22 mouse cellular contexts compared by ENCODE assay signal in the genomic region with DNA sequence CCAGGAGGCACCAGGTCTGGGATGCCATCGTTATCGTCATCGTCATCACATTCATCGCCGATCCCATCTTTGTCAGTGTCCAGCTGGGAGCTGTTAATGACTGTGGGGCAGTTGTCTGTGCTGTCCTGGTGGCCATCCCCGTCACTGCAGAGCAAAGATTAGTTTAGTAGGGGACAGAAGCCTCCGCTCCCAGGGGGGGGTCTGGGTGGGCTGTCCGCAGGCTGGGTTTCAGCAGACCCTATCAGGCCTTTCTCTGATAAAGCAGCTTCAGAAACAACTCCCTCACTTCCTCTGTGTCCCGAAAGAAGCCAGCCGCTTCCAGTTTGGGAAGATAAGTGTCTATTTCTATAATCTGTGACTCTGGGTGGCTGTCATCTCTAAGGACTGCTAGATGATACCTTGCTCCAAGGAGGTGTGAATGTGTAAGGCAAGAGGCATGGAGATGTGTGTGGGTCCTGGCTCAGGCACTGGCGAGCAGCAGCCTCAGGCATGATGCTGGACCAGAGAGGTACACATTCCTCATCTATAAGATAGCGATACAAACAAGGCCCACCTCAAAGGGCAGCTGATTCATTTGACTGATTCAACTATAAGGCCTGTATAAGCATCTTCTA. TPM values are rescaled to one million over a fixed set of nuclear protein-coding genes. Genes with fewer than 3 reads are reported as not detected.
DNase-seq lines count a peak whose midpoint lies in the region; ATAC-seq and TF ChIP-seq lines count a peak whose summit lies in the region.
"Had no signal": no experiment of that assay in that cellular context is flagged by ENCODE, and none has a peak within 500 bp of the region (broad histone marks: within the 10 kb centered on the region; RNA-seq: fewer than 3 reads in every experiment).

No protein-coding gene starts in this region.

- H3K4me3 ChIP-seq in heart, adult 2 months, result no peak overlapping the region
- no peak overlapping the region for H3K4me3 ChIP-seq in heart, embryonic 13.5 days
- no peak overlapping the region for H3K4me3 ChIP-seq in heart, embryonic 15.5 days
- H3K4me3 ChIP-seq: embryonic facial prominence, embryonic 12.5 days; forebrain, embryonic 15.5 days; hindbrain, embryonic 13.5 days had no signal

- no peaks in the 10 kb centered on the region for H3K27me3 ChIP-seq in heart, adult 2 months (ENCODE audit: control insufficient read depth, insufficient read depth, low read length)
- H3K27me3 ChIP-seq in heart, embryonic 13.5 days (replicated peaks), result peaks cover 57% of the 10 kb centered on the region
- 0 out of 2 replicates have a peak, but pooled peaks cover 3% of the 10 kb centered on the region for H3K27me3 ChIP-seq in heart, embryonic 15.5 days
- H3K27me3 ChIP-seq: embryonic facial prominence, embryonic 12.5 days; forebrain, embryonic 15.5 days; hindbrain, embryonic 13.5 days had no signal

- no peaks in the 10 kb centered on the region for H3K9me3 ChIP-seq in heart, embryonic 13.5 days
- no peaks in the 10 kb centered on the region for H3K9me3 ChIP-seq in heart, embryonic 15.5 days (replicated peaks)
- H3K9me3 ChIP-seq: embryonic facial prominence, embryonic 12.5 days; forebrain, embryonic 15.5 days; hindbrain, embryonic 13.5 days had no signal

- ATAC-seq in heart, embryonic 13.5 days (ENCODE audit: extremely low read depth, insufficient number of reproducible peaks, low FRiP score, low TSS enrichment), result peak; percentile 33; the same call in 1 of the 2 replicates
- ATAC-seq in heart, embryonic 15.5 days (replicated peaks; ENCODE audit: insufficient number of reproducible peaks, insufficient read depth, low FRiP score, low read depth), result peak; percentile 58
- ATAC-seq: forebrain, embryonic 15.5 days; hindbrain, postnatal 0 days had no signal

- peak overlapping the region; percentile 20 for H3K4me2 ChIP-seq in heart, embryonic 13.5 days
- peak overlapping the region; percentile 26 for H3K4me2 ChIP-seq in heart, embryonic 15.5 days
- H3K4me2 ChIP-seq: embryonic facial prominence, embryonic 12.5 days; forebrain, embryonic 15.5 days; hindbrain, embryonic 13.5 days had no signal

- TF ChIP-seq CTCF in heart, adult 2 months (IDR thresholded peaks at IDR 0.05), result peak; percentile 28

- H3K79me2 ChIP-seq in heart, adult 2 months (replicated peaks; ENCODE audit: control insufficient read depth, insufficient read depth, low read length), result no peaks in the 10 kb centered on the region

- no peak for TF ChIP-seq EP300 in heart, adult 2 months (IDR thresholded peaks at IDR 0.05; ENCODE audit: insufficient read depth, low read depth, low read length)

- WGBS in heart, adult 2 months, result 40% methylated on average over 12 of the region's 12 CpGs
- WGBS in heart, embryonic 13.5 days, result 19% methylated on average over 12 of the region's 12 CpGs
- WGBS in heart, embryonic 15.5 days, result 33% methylated on average over 12 of the region's 12 CpGs

- H3K36me3 ChIP-seq in heart, adult 2 months (ENCODE audit: control insufficient read depth, insufficient read depth, low read length), result no peaks in the 10 kb centered on the region
- H3K36me3 ChIP-seq in heart, embryonic 13.5 days, result peaks cover 3% of the 10 kb centered on the region; the same call in 1 of the 2 replicates
- H3K36me3 ChIP-seq in heart, embryonic 15.5 days, result no peaks in the 10 kb centered on the region
- H3K36me3 ChIP-seq: embryonic facial prominence, embryonic 12.5 days; forebrain, embryonic 15.5 days; hindbrain, embryonic 13.5 days had no signal

- intact Hi-C loops in heart, adult 2 months (cut with DNase I), result loop anchor here (10.0 kb wide), 3 partner anchors 307 to 967 kb away; no protein-coding TSS in a partner anchor
- intact Hi-C loops in heart, postnatal 36 days (cut with DNase I), result loop anchor here (10.0 kb wide), 1 partner anchor 857 kb away; no protein-coding TSS in a partner anchor

- H3K27ac ChIP-seq in heart, adult 2 months, result no peak overlapping the region
- H3K27ac ChIP-seq in heart, embryonic 13.5 days (replicated peaks), result peak overlapping the region; percentile 60
- peak overlapping the region; percentile 62; the same call in 1 of the 2 replicates for H3K27ac ChIP-seq in heart, embryonic 15.5 days
- H3K27ac ChIP-seq: embryonic facial prominence, embryonic 12.5 days; forebrain, embryonic 15.5 days; hindbrain, embryonic 13.5 days; hindbrain, postnatal 0 days had no signal

- no peaks in the 10 kb centered on the region for H3K4me1 ChIP-seq in heart, adult 2 months (ENCODE audit: control insufficient read depth, insufficient read depth, low read length)
- H3K4me1 ChIP-seq in heart, embryonic 13.5 days, result peaks cover 31% of the 10 kb centered on the region
- H3K4me1 ChIP-seq in heart, embryonic 15.5 days (replicated peaks), result peaks cover 27% of the 10 kb centered on the region
- H3K4me1 ChIP-seq: embryonic facial prominence, embryonic 12.5 days; forebrain, embryonic 15.5 days; hindbrain, embryonic 13.5 days had no signal

- no peak for DNase-seq in heart, adult 2 months
- DNase-seq in heart, postnatal 36 days, result no peak
- DNase-seq in heart, adult 9 months (ENCODE audit: low spot score in 2 of 2), result no peak
- peak; percentile 40 for DNase-seq in heart, postnatal 4 days
- no peak for DNase-seq in right cerebral cortex, postnatal 14 days
- DNase-seq: adrenal gland, postnatal 10 days; cerebellum, adult 11 months; cerebellum, adult 8-10 months; cerebellum, postnatal 14 days; embryo, embryonic 11 days; gastrocnemius, postnatal 36 days; kidney, adult 11 months had no signal

- no peak overlapping the region for H3K9ac ChIP-seq in heart, adult 2 months (ENCODE audit: low read depth, low read length)
- 0 out of 2 replicates have a peak overlapping the region, but pooled peaks have one; percentile 3 for H3K9ac ChIP-seq in heart, embryonic 13.5 days
- H3K9ac ChIP-seq in heart, embryonic 15.5 days, result no peak overlapping the region
- H3K9ac ChIP-seq: embryonic facial prominence, embryonic 12.5 days; forebrain, embryonic 15.5 days; hindbrain, embryonic 13.5 days had no signal

- no peak for TF ChIP-seq POLR2A in heart, adult 2 months (IDR thresholded peaks at IDR 0.05; ENCODE audit: insufficient read depth, low read depth, low read length)

RNA-seq across cellular contexts. Expression of a gene that starts 36.5 kb away (rescaled TPM):
- 1 to 10 TPM; 4.3 to 4.6 TPM for total RNA-seq in heart, adult 2 months (2021)
- 4.9 and 7.0 TPM in 2 replicates for polyA plus RNA-seq in heart, adult 2 months (2012; rRNA removed)
- 1 to 10 TPM; 3.4 to 3.6 TPM for total RNA-seq in heart, postnatal 36 days (2021)
- 31.0 and 36.8 TPM in 2 replicates for polyA plus RNA-seq in heart, embryonic 13.5 days (2015; fragmentation: Nextera tagmentation; extraction: Ambion mirVana)
- 28.6 and 38.2 TPM in 2 replicates for polyA plus RNA-seq in heart, embryonic 15.5 days (2015; fragmentation: Nextera tagmentation; extraction: Ambion mirVana)
- 10 to 100 TPM; 23.8 to 27.2 TPM for total RNA-seq in heart, postnatal 4 days (2021)
- total RNA-seq: common myeloid progenitor, adult 5-6 weeks; hematopoietic stem cell, adult 5-6 weeks; MEL had no signal
- polyA plus RNA-seq: C2C12 had no signal

Comparison
In these comparisons a context has a peak if more than half of its experiments do, and no peak if none do; other contexts are left out.
1. RNA of a gene that starts 36.5 kb away (total RNA-seq): 23.8 to 27.2 TPM in heart, postnatal 4 days; 4.3 to 4.6 TPM in heart, adult 2 months and 3.4 to 3.6 TPM in heart, postnatal 36 days; every median in the first group is over 4 times any median in the second.